Comparison of ENCODE assay signal across 25 mouse cellular contexts in genomic region chr3:105924616-105925015, GRCm38 (mm10). TPM values are rescaled to one million over a fixed set of nuclear protein-coding genes. Genes with fewer than 3 reads are reported as not detected.
"Had no signal": no experiment of that assay in that cellular context is flagged by ENCODE, and none has a peak within 500 bp of the region (broad histone marks: within the 10 kb centered on the region; RNA-seq: fewer than 3 reads in every experiment).

No protein-coding gene starts in this region.

- H3K9me3 ChIP-seq: limb, embryonic 10.5 days; limb, embryonic 13.5 days; midbrain, embryonic 10.5 days; midbrain, embryonic 13.5 days; neural tube, embryonic 12.5 days; stomach, embryonic 15.5 days had no signal

- DNase-seq: kidney, adult 18-20 months; kidney, adult 9 months; kidney, postnatal 14 days; kidney, postnatal 4 days; lung, embryonic 14.5 days; lung, postnatal 10 days; lung, postnatal 36 days; retina, postnatal 1 day; right cerebral cortex, postnatal 25 days; spleen, adult 18-20 months; thymus, adult 18-20 months; thymus, postnatal 36 days had no signal

- H3K4me1 ChIP-seq: limb, embryonic 10.5 days; limb, embryonic 13.5 days; midbrain, embryonic 10.5 days; midbrain, embryonic 13.5 days; neural tube, embryonic 12.5 days; stomach, embryonic 15.5 days had no signal

- H3K27me3 ChIP-seq: limb, embryonic 13.5 days; midbrain, embryonic 13.5 days; neural tube, embryonic 12.5 days; stomach, embryonic 15.5 days had no signal

- H3K9ac ChIP-seq: limb, embryonic 13.5 days; lung, embryonic 14.5 days; midbrain, embryonic 13.5 days; neural tube, embryonic 12.5 days; stomach, embryonic 15.5 days had no signal

- H3K36me3 ChIP-seq: limb, embryonic 10.5 days; limb, embryonic 13.5 days; midbrain, embryonic 10.5 days; midbrain, embryonic 13.5 days; neural tube, embryonic 12.5 days; stomach, embryonic 15.5 days had no signal

- H3K4me3 ChIP-seq: limb, embryonic 10.5 days; limb, embryonic 13.5 days; midbrain, embryonic 10.5 days; midbrain, embryonic 13.5 days; neural tube, embryonic 12.5 days; stomach, embryonic 15.5 days had no signal

- ATAC-seq: inflammation-experienced regulatory T-cells, adult 6 months; intestine, embryonic 16.5 days; midbrain, embryonic 13.5 days had no signal

- H3K27ac ChIP-seq: limb, embryonic 10.5 days; limb, embryonic 13.5 days; midbrain, embryonic 10.5 days; midbrain, embryonic 13.5 days; neural tube, embryonic 12.5 days; stomach, embryonic 15.5 days had no signal

- H3K4me2 ChIP-seq: limb, embryonic 13.5 days; lung, embryonic 14.5 days; midbrain, embryonic 13.5 days; neural tube, embryonic 12.5 days; stomach, embryonic 15.5 days had no signal

RNA-seq across cellular contexts. Expression of gene Tmigd3, which starts 53.9 kb away (rescaled TPM):
- total RNA-seq: left cerebral cortex, adult 8-10 months; liver, adult 2 months; midbrain, postnatal 0 days; neutrophil, adult 5-6 weeks had no signal
- polyA plus RNA-seq: inflammation-experienced regulatory T-cells, adult 6 months; kidney, embryonic 16.5 days; limb, embryonic 10.5 days; limb, embryonic 13.5 days; midbrain, embryonic 10.5 days; midbrain, embryonic 13.5 days; midbrain, postnatal 0 days; neural tube, embryonic 12.5 days had no signal
